Mouse (Mus musculus) embryonic fibroblast, embryonic 13.5 days (primary cell): ENCODE measurements around the gene Atp13a2.
A peak's percentile ranks its signal among the peaks of the same experiment; 100 is the strongest.

ENCODE experiments used
- CTCF ChIP-seq: IDR thresholded peaks from 2 replicates; pipeline ENCODE4 v1.5.1; 2011; ENCODE audit warnings: mild to moderate bottlenecking, control low read depth, low read length, moderate library complexity, borderline replicate concordance; ENCODE audit not compliant: insufficient read depth
- POLR2A ChIP-seq: IDR thresholded peaks from 2 replicates; pipeline ENCODE4 v1.6.1; 2011; ENCODE audit warnings: low read depth, mild to moderate bottlenecking, control low read depth, low read length, moderate library complexity

- peak; percentile 42; the same call in 1 of the 2 replicates for TF ChIP-seq CTCF
- no peak for TF ChIP-seq POLR2A
These were observed 19.3 kb downstream of the Atp13a2 start for GRCm38 (mm10) chr4:141005983-141006382.
